Mouse (Mus musculus): ENCODE results near the gene Psma7. TPM values are rescaled to one million over a fixed set of nuclear protein-coding genes. Genes with fewer than 3 reads are reported as not detected.

Psma7 gene
- polyA plus RNA-seq, 2 experiments from 2014 or later = 416 to 450 TPM

GRCm38 (mm10) chr2:180042858-180043515, 754 bp upstream of the Psma7 start:
- ATAC-seq = peak; percentile 9

- ATAC-seq = peak; percentile 46
Observed at GRCm38 (mm10) chr2:180041577-180042255, 517 bp downstream of the Psma7 start.

- no peak for ATAC-seq
Observed at GRCm38 (mm10) chr2:180040406-180040805, 1.8 kb downstream of the Psma7 start.

GRCm38 (mm10) chr2:180034753-180035152, 7.5 kb downstream of the Psma7 start:
- ATAC-seq = no peak

GRCm38 (mm10) chr2:180033956-180034355, 8.3 kb downstream of the Psma7 start:
- ATAC-seq = no peak

- no peak for ATAC-seq
Observed at GRCm38 (mm10) chr2:180032925-180033324, 9.3 kb downstream of the Psma7 start.

GRCm38 (mm10) chr2:180031270-180031669, 11.0 kb downstream of the Psma7 start:
- ATAC-seq = no peak

- no peak for ATAC-seq
Observed at GRCm38 (mm10) chr2:180027768-180028167, 14.5 kb downstream of the Psma7 start.

GRCm38 (mm10) chr2:180025861-180026200, 16.4 kb downstream of the Psma7 start:
- ATAC-seq = no peak

GRCm38 (mm10) chr2:180025135-180025860, 16.9 kb downstream of the Psma7 start:
- peak; percentile 11 for ATAC-seq

GRCm38 (mm10) chr2:180024401-180025098, 17.7 kb downstream of the Psma7 start, which contains the start of gene Lsm14b:
TSS of gene Lsm14b (plus strand) at chr2:180024987.
- peak; percentile 90 for ATAC-seq

- ATAC-seq = no peak
Observed at GRCm38 (mm10) chr2:180022751-180023150, 19.5 kb downstream of the Psma7 start.

- no peak for ATAC-seq
Observed at GRCm38 (mm10) chr2:180020919-180021318, 21.3 kb downstream of the Psma7 start.

- no peak for ATAC-seq
Observed at GRCm38 (mm10) chr2:180020091-180020661, 22.1 kb downstream of the Psma7 start.

- no peak for ATAC-seq
Observed at GRCm38 (mm10) chr2:180018573-180018972, 23.7 kb downstream of the Psma7 start.

GRCm38 (mm10) chr2:180017632-180018031, 24.6 kb downstream of the Psma7 start:
- no peak for ATAC-seq

GRCm38 (mm10) chr2:180013686-180014085, 28.5 kb downstream of the Psma7 start:
- ATAC-seq = no peak

GRCm38 (mm10) chr2:180011370-180011769, 30.9 kb downstream of the Psma7 start:
- no peak for ATAC-seq

- ATAC-seq = no peak
Observed at GRCm38 (mm10) chr2:180010686-180011085, 31.5 kb downstream of the Psma7 start.

- no peak for ATAC-seq
Observed at GRCm38 (mm10) chr2:180006352-180007017, 35.7 kb downstream of the Psma7 start.

GRCm38 (mm10) chr2:180005656-180006351, 36.4 kb downstream of the Psma7 start:
- no peak for ATAC-seq
